In the genomic region with DNA sequence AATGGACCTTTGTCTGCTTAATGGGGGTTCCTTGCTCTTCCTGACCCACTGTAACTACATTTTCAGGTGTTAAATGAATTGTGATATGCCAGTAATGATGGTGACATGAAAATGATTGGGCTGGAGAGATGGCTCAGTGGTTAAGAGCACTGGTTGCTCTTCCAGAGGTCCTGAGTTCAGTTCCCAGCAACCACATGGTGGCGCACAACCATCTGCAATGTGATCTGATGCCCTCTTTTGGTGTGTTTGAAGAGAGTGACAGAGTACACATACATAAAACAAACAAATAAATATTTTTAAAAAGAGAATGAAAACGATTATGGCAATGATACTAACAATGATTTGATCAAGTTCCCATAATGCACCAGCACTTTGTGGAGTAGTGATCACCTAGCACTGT, we compare ENCODE assay signal across 15 mouse cellular contexts. TPM values are rescaled to one million over a fixed set of nuclear protein-coding genes. Genes with fewer than 3 reads are reported as not detected.
"Had no signal": no experiment of that assay in that cellular context is flagged by ENCODE, and none has a peak within 500 bp of the region (broad histone marks: within the 10 kb centered on the region; RNA-seq: fewer than 3 reads in every experiment).

No protein-coding gene starts in this region.

- H3K4me3 ChIP-seq: limb, embryonic 12.5 days; midbrain, embryonic 13.5 days; myocyte; neural tube, embryonic 15.5 days had no signal

- H3K36me3 ChIP-seq: limb, embryonic 12.5 days; midbrain, embryonic 13.5 days; neural tube, embryonic 15.5 days had no signal

- H3K27ac ChIP-seq: limb, embryonic 12.5 days; liver, embryonic 14.5 days; midbrain, embryonic 13.5 days; neural tube, embryonic 15.5 days had no signal

- H3K4me1 ChIP-seq: limb, embryonic 12.5 days; midbrain, embryonic 13.5 days; neural tube, embryonic 15.5 days had no signal

- ATAC-seq: intestine, postnatal 0 days; midbrain, embryonic 13.5 days had no signal

- DNase-seq: kidney, postnatal 10 days; kidney, postnatal 4 days; liver; lung, adult 18-20 months; right cerebral cortex, adult 18-20 months; thymus, postnatal 36 days had no signal

- H3K9me3 ChIP-seq: limb, embryonic 12.5 days; midbrain, embryonic 13.5 days; neural tube, embryonic 15.5 days had no signal

- H3K4me2 ChIP-seq: limb, embryonic 12.5 days; midbrain, embryonic 13.5 days; neural tube, embryonic 15.5 days had no signal

- H3K9ac ChIP-seq: limb, embryonic 12.5 days; liver, embryonic 14.5 days; midbrain, embryonic 13.5 days; neural tube, embryonic 15.5 days had no signal

- H3K27me3 ChIP-seq: limb, embryonic 12.5 days; midbrain, embryonic 13.5 days; neural tube, embryonic 15.5 days had no signal

RNA-seq across cellular contexts. Expression of a gene that starts 19.8 kb away (rescaled TPM):
- total RNA-seq: left cerebral cortex, postnatal 36 days; megakaryocyte-erythroid progenitor cell, adult 5-6 weeks had no signal
- polyA plus RNA-seq: myocyte; testis, adult 2 months had no signal
